Mouse (Mus musculus) heart, adult 18-20 months (tissue): Measurements from ENCODE around the gene Dnajb12. TPM values are rescaled to one million over a fixed set of nuclear protein-coding genes. Genes with fewer than 3 reads are reported as not detected.

ENCODE experiments used
- DNase-seq, 2 experiments: peaks; one replicate each; pipeline ENCODE4 v3.0.0; 2021 to 2022; ENCODE audit warnings: mixed read lengths in 1 of 2
- total RNA-seq, 2 experiments: library from RNA; stranded (reverse); gene quantifications; 2 replicates each; pipeline ENCODE4 v1.2.3; 2021

Dnajb12 gene
- total RNA-seq, 2 experiments from 2014 or later, result 38.6 to 42.3 TPM

DNA sequence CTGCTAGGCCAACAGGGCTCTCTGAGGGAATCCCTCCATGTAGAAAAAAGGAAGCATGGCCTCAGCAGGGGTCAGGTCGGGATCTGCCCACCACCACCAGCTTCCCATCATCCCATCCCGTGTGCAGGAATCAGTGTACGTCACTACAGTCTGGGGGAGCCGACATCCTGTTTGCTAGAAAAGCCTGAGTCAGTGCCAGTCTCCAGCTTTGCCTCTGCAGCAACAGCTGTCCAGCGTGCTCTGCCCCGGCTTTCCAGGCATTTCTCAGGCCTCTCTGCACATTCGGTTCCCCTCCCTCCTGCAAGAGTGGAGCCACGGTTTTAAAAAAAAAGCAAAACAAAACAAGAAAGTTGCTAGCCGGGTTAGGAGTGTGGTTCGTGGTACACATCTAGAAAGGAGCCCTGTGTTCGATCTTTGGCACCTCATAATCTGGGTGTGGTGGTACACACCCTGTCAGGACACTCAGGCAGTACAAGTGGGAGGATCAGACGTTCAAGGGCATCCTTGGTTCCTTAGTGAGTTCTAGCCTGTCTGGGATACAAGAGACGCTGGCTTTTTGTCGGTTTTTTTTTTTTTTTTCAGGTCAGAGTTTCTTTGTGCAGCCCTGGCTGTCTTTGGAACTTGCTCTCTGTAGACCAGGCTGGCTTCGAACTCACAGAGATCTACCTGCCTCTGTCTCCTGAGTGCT lies 40.3 kb downstream of the Dnajb12 start:
- DNase-seq, result peak; percentile 74 to 83

DNA sequence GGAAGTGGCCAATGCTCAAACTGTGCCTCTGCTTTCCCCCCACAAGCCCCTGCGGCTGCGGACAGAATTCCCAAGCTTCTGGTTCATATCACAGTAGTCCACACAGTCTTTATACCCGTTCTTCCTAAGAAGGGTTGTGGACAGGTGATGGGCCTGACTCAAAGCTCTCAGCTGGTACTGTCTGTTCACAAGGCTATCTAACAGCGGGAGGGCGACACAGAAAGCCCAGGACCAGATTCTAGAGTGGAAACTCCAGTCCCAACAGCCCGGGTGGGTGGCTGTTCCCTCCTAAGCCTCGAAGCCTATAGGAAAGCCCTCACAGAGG lies 41.1 kb downstream of the Dnajb12 start:
- DNase-seq, result no peak

DNA sequence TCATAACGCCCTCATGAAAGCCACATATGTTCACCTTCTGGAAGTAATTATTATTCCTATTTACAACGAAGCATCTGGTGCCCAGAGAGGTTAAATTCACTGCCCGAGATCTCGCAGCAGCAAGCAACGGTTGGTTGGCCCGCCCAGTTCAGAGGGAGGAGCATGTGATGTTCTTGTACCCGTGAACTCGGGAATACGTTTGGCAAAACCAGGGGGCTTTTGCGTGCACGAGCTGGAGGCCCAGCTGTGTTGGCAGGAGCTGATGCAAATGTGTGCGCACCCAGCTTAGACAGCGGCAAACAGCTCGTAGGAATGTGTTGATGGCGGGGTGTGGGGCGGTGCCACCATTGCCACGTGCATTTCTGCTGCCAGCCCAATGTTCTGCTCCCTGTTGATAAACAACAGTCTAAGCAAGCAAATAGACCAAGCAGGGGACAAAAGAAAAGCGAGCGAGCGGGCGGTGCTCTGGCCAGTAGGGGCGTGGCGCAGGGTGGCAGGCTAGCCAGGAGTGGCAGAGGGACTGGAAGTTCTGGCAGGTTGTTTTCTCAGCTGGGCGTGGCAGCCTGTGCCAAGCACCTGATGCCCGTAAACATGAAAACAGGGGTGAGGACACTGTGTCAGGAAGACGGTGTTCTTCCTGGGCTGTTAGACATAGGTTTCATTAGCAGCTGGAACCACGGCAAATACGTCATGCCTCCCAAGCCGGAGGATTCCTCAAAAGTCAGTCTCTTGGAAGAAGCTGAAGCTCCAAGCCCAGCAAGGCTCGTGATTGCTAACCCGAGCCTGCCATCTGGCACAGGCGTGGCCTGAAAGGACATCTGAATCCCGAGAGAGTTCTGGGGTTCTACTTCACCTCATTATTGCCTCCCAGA lies 41.7 kb downstream of the Dnajb12 start:
- DNase-seq, result peak; percentile 88 to 89

DNA sequence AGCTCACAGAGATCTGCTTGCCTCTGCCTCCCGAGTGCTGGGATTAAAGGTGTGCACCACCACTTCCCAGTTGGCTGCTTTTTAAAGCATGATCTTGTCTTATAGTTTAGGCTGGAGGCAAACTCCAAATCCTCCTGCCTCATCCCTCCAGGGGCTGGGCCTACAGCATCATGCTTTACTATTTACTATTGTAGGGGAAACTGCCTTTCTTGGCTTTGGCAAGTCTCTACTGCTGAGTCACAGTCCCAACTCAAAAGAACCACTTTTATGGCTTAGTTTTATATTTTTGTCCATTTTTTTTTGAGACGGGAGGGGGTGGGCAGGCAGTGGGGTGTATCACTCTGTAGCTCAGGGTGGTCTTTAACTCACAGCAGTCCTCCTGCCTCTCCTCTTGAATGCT lies 44.1 kb downstream of the Dnajb12 start:
- DNase-seq, result no peak

DNA sequence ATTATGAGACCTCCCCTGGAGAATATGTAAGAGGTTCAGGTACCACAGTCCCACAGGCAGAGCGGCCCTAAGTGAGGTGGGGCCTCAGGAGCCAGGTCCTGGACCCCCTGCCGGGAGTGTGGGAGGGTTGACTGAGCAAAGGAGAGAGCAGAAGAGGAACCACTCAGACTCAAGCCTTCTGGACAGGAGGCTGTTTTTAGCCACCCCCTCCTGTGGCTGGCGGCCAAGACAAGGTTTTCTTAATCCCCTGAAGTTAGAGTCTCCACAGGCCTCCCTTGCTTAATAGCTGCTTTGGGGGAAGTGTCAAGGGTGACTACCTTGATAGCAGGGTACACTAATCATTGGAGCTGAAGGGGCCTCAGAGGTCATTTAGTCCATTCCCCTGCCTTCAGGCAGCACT lies 44.9 kb downstream of the Dnajb12 start:
- DNase-seq, result no peak

DNA sequence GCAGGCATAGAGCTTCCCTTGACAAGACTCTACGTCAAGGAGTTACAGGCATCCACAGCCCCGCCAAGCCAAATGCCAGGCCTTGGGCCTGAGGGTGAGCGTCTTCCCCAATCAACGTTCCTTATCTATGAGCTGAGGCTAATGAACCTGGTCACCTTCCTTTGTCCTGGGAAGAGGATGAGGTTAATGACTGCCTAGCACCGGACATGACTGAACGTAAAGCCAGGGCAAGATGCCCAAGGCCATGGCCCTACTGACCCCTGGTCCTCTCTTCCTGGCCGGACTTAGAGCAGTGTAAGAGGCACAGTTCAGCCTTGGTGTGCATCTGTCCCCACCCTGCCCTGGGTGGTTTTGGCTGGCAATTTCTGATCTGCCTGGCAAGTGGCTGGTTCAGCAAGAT lies 49.8 kb downstream of the Dnajb12 start:
- no peak for DNase-seq

DNA sequence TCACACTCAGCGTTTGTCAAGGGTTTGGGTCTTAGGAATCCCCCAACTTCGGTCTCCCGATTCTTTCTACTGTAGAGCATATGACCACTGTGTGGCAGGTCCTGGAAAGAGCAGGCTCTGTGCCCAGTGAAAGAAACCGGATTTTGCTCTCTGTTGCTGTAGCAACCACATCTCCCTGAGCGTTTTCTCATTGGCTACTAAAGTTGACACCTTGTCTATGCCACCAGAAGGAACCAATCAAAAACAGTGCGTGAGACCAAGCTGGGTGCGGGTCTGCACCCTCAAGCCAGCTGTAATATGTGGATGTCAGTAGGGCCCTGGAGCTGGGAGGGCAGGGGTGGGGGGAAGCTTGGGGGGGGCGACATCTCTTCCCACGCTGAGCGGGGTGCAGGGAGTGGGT lies 51.6 kb downstream of the Dnajb12 start:
- no peak for DNase-seq

DNA sequence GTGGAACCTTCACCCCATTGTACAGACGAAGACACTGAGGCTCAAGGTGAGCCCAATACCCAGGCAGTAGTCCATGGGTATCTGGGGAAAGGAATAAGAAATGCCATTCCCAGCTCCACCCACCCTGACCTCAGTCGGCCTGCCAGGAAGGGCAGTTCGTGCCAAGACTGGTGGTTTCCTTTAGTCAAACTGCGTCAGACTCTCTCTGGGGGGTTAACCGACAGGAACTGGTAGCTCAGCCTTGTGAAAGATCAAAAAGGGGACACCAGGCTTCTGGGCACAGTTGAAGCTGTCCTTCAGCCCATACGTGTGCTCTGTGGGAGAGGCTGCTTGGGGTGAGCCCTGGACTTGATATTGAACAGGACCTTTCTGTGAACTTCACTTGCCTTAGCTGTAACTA lies 53.2 kb downstream of the Dnajb12 start:
- DNase-seq, result peak in 1 of 2 experiments; percentile 54

DNA sequence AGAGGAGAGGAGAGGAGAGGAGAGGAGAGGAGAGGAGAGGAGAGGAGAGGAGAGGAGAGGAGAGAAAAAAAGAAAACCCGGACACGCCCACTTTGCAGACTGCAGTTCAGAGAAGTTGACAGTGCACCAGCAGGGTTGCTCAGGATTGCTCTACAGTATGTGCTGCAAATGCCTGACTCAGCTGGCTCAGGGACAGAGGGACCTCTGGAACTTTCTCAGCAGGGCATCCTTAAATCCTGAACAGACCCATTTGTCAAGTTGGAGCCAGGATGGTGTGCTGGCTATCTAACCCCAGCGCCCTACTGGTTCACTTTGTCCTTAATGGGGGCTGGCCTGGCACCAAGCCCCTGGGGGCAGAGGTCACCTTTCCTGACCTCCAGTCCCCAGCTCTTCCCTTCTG lies 54.7 kb downstream of the Dnajb12 start:
- DNase-seq, result no peak

DNA sequence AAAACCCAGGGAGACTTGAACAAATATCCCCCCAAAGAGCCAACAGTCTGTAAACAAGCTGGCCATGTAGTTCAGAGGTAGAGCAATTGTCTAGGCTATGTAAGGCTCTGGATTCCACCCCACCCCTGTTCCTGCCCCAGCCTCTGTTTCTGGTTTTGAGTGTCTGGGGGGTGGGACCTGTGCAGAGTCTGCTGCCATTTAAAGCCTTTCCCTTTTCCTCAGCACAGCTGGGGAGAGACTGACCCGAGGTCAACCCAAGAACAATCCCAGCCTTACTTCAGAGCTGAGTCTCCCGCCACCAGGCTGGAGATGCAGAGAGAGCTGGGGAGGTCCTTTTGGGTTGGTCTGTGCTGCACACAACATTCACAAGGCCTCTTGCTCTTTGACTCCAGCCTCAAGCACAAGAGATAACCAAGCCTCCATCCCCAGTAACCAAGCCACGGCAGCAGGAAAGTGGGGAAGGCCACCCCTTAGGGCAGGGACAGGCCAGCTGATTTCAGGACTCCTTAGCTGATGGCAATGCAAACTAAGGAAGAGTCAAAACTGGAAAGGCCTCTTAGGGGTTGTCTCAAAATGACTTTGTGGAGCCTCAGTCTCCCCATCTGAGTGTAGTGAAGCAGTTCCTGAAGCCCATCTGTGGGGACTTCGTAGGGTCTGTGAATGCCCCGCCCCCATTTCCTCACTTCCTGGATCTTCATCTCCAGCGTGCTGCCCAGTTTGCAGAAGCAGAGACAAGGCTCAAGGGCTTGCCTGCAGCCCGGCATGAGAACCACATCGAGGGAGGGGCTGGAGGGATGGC lies 56.9 kb downstream of the Dnajb12 start:
- DNase-seq, result no peak

DNA sequence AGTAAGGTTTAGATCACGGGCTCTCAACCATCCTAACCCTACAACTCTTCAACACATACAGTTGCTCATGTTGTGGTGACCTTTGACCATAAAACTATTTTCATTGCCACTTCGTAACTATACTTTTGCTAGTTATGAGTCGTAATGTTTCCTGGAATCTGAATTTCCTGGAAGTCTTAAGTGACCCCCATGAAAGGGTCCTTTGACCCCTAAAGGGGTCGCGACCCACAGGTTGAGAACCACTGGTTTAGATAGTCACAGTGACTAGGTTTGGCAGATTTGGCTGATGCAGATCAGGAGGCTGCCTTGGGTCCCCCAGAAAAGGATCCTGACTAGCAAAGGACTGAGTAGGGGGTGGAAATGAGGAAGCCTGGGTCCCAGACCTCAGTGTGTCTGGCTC lies 59.3 kb downstream of the Dnajb12 start:
- DNase-seq, result no peak

DNA sequence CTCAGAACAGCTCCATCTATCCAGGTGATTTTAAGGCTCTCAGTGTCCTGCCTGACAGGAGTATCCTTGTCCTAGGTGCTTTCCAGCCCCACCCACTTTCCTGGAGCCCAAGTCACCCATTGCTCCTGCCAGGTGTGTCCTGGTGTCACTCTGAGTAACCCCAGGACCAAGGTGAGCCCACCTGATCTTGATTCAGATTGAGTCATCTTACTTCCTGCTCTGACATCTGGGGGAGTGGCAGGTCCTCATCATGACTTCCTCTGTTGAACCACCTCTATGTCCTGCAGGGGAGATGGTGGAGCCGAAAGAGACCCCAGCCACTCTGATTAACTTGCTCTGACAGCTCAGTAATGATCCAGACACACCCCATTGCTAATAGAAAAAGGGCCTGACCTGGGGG lies 59.7 kb downstream of the Dnajb12 start:
- no peak for DNase-seq

DNA sequence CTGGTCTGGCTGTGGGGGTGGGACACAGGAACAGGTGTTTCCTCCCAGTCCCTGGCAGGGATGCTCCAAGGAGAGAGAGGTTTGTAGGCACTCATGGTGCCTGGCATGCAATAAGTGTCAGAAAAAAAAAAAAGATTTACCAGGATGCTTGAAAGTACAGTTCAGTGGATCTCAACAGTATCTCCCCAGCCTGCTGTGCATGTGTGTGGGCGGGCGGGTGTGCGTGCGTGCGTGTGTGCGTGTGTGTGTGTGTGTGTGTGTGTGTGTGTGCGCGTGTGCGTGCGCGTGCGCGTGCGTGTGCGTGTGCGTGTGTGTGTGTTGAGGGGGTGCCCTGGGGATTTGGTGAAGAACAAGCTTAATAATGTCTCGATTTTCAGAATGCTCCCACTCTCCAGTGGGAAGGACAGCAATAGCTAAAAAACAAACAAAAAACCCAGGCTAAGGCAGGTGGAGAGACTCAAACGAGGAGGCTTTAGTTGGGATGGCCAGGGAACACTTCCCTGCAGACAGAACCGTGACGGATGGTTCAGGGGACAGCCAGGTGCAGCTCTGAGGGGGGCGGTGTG lies 63.0 kb downstream of the Dnajb12 start:
- no peak for DNase-seq

DNA sequence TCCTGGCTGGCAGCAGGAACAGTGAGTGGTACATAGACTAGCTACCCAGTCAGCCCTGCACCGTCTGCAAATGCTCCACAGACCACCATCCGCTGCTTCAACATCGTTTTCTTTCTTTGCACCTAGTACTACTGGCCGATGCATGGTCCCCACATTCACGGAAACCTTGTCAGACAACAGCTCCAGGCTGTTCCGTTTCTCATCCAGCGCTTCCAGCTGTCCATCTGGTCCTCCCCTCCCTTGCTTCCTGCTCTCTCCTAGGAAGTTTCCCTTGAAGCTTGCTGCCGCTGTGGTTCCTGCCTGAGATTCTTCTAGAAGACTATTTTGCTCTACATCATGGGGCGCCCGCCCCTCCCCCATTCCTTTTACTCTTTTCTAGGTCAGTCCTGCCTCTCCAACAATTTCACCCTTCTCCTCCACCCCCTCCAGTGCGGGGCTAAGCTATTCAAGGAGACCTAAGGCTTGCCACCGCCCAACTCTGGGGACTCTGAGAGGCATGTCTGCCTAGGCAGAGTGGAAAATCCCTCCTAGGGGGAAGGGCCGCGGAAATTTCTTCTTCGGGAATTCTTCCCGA lies 63.6 kb downstream of the Dnajb12 start:
- peak; percentile 70 to 82 for DNase-seq

DNA sequence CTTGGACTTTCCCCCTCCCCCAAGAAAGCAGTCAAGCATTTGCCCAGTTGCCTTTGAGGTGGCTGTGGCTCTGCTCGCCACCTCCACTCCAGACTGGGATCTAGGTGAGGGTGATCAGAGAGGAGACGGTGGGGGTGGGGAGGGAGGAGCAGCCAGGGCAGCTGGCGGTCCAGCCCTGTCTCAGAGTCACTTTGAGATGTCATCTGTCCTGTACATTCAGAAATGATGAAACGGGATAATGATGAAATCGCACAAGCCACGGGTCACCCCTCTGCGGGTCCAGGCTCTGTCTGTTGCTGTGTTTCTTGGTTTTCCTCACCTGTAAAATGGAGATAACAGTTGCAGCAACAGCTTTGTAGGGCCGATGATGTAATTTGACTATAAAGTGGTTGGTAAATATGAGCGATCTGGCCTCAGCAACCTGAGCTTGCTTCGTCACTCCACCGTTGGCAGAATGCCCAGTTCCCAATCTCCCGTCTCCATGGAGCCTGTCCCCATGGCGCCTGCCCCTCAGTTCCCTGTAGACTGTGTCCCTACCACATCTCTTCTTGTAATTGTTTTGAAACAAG lies 64.1 kb downstream of the Dnajb12 start:
- DNase-seq, result peak; percentile 85 to 87

DNA sequence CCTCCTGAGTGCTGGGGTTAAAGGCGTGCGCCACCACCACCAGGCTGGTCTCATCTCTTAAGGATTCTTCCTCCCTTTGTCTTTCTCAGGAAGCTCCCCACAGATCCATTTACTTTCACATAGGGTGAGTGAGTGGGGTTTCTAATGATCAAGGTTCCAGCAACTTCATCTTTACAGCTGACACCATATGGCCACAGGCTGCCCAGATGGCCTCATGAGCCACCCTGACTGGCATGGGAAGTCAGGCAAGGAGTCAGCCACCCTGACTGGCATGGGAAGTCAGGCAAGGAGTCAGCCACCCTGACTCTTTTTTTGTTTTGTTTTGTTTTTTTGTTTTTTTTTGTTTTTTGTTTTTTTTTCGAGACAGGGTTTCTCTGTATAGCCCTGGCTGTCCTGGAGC lies 66.1 kb downstream of the Dnajb12 start:
- no peak for DNase-seq

DNA sequence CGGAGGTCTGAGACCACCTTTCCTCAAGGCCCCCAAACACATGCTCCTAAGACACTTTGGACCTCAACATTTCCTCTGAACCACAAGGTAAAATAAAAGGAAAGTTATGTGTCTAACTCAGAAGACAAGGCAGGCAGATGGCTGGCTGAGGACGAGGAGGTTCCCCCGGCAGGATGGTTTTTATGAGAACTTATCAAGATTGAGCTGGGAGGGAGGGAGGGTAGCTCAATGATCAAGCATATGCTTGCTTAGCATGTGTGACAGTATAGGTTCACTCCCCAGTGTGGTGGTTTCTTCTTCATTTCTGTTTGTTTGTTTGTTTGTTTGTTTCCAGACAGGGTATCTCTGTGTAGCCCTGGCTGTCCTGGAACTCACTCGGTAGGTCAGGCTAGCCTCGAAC lies 67.0 kb downstream of the Dnajb12 start:
- DNase-seq, result no peak

DNA sequence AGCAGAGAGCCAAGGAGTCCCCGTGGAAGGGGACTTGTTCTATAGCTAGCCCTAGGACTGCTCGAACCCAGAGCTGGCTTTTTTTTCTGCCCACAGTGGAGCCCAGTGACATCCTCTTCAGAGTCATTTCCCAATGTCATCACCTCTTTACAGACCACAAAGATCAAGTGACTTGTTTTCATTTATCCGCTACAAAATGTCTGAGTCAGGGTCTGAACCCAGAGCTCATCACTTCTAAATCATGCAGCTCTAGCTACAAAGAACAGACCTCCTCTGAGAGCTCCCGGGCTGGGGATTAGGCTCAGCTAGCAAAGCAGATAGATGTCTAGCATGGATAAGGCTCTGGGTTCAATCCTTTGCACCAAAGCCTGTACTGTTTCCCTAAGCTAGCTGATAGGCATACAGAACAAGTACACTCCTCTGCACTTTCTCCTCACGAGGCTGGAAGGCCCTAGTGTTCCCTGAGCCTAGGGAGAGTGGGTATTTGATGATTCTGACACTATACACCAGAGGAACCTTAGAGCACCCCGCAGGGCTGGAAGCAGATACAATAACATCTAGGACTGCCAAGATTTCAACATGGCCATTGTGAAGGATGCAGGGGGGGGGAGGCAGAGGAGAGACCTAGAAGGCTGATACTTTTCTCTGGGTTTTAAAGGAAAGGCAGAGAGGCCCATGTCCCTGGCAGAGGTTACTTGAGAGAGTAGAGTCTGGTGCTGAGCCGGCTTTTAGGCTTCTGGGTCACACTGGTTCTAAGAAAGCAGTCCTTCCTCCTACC lies 68.1 kb downstream of the Dnajb12 start:
- DNase-seq, result peak; percentile 62 to 69

DNA sequence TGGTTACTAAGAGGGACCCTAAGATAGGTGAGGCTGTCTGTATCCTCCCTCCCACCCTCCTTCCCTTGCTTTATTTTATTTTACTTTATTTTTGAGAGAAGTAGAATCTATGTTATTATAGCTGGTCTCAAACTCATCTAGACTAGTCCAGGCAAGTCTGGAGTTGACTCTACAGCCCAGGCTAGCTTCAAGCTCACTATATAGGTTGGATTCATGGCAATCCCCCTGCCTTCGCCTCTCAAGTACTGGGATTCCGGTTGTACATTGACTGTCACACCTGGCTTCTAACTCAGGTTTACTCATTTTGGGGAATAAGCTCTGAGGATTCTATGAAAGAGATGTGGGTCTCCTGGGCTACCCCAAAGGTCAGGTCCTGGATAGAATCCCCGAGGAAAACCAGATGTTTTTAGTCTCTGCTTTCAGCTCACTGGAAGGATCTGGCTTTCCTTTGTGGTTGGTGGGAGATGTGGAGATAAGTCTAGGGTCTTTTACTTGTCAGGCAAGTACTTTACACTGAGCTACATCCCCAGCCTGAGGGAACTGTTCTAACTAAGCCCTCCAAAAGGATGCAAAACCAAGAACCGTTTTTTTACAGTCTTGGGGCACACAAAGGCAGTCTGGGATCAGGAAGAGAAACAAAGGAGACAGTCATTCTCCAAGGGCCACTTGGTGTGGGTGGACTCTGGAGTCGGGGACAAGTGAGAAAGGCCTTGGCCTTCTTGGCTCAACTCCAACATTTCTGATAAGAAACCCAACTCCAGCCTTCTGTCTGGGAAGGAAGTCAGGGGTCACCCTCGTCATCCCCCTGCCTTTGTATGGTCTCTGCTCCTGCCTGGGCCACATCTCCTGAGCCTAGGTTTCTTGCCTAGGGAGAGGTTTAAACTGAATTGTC lies 69.3 kb downstream of the Dnajb12 start:
- DNase-seq, result peak; percentile 80 to 81
